Mouse (Mus musculus) testis, adult 2 months (tissue): Measurements from ENCODE around the gene Grm2. TPM values are rescaled to one million over a fixed set of nuclear protein-coding genes. Genes with fewer than 3 reads are reported as not detected.

Source experiments
- H3K27ac ChIP-seq: fragments of 200-500 bp; 2 replicates; pipeline ENCODE4 v1.5.1; 2012; ENCODE audit warnings: low read depth, low read length; ENCODE audit not compliant: control insufficient read depth, insufficient read depth
- H3K27me3 ChIP-seq: fragments of 200-500 bp; 2 replicates; pipeline ENCODE4 v1.6.1; 2012; ENCODE audit warnings: mild to moderate bottlenecking, low read length, moderate library complexity; ENCODE audit not compliant: control insufficient read depth, insufficient read depth
- H3K36me3 ChIP-seq: fragments of 200-500 bp; 2 replicates; pipeline ENCODE4 v1.6.1; 2012; ENCODE audit warnings: mild to moderate bottlenecking, low read length; ENCODE audit not compliant: control insufficient read depth, insufficient read depth
- H3K4me1 ChIP-seq: fragments of 200-500 bp; 2 replicates; pipeline ENCODE4 v1.6.1; 2012; ENCODE audit warnings: low read length; ENCODE audit not compliant: control insufficient read depth, insufficient read depth
- H3K4me3 ChIP-seq: fragments of 200-500 bp; 2 replicates; pipeline ENCODE4 v1.5.1; 2012; ENCODE audit warnings: low read depth, mild to moderate bottlenecking, low read length, moderate library complexity, mixed read lengths; ENCODE audit not compliant: control insufficient read depth
- CTCF ChIP-seq: fragments of 200-500 bp; IDR thresholded peaks from 2 replicates; pipeline ENCODE4 v1.5.1; 2012; ENCODE audit warnings: low read depth, mild to moderate bottlenecking, inconsistent platforms, low read length, moderate library complexity; ENCODE audit not compliant: control insufficient read depth, insufficient read depth, insufficient replicate concordance
- POLR2A ChIP-seq: fragments of 200-500 bp; IDR thresholded peaks from 2 replicates; pipeline ENCODE4 v1.6.1; 2012; ENCODE audit warnings: low read depth, mild to moderate bottlenecking, inconsistent platforms, low read length, moderate library complexity; ENCODE audit not compliant: control insufficient read depth
- polyA plus RNA-seq: library from polyadenylated mRNA; depleted of rRNA; stranded (reverse); fragments of >200 nt; gene quantifications from 2 replicates; pipeline ENCODE4 v1.2.3, GENCODE M21; 2012

The Grm2 gene
- polyA plus RNA-seq, 1 experiment: 0.22 TPM

DNA sequence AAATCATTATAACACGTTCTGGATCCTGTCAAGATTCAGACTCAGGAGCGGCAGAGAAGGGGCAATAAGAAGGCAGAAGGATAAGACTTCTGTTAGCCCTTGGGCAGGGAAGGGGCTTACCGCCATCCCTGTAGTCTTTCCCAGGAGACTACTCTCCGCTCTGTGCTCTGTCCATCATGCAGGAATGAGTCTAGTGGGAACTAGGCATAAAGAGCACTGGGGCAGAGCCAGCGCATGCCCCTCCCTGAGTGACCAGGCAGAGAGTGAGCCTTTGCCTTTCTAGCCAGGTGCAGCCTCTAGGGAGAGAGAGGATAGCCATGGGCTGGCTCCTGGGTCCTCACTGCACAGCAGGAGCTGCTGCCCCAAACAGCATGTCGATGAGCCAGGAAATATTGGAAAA is 9.0 kb upstream of the Grm2 start:
- H3K27ac ChIP-seq: no peak overlapping the region
- no peak overlapping the region for H3K4me3 ChIP-seq
- TF ChIP-seq CTCF (no peak), POLR2A (no peak)
- H3K4me1 ChIP-seq: no peaks in the 10 kb centered on the region
- H3K27me3 ChIP-seq: no peaks in the 10 kb centered on the region
- H3K36me3 ChIP-seq: no peaks in the 10 kb centered on the region; the same call in 1 of the 2 replicates

- Histone ChIP-seq H3K27me3 (no peaks in the 10 kb centered on the region), H3K4me3 (no peak overlapping the region; the same call in 1 of the 2 replicates), H3K36me3 (no peaks in the 10 kb centered on the region; the same call in 1 of the 2 replicates), H3K4me1 (no peaks in the 10 kb centered on the region), H3K27ac (no peak overlapping the region)
- TF ChIP-seq CTCF (no peak), POLR2A (no peak)
Measured at GRCm38 (mm10) chr9:106664433-106664832, 8.6 kb upstream of the Grm2 start.

GRCm38 (mm10) chr9:106663200-106663599 is 7.3 kb upstream of the Grm2 start:
- TF ChIP-seq POLR2A: no peak
- no peak for TF ChIP-seq CTCF
- Histone ChIP-seq H3K36me3 (no peaks in the 10 kb centered on the region; the same call in 1 of the 2 replicates), H3K27me3 (no peaks in the 10 kb centered on the region), H3K27ac (no peak overlapping the region), H3K4me3 (peak overlapping the region; percentile 37), H3K4me1 (no peaks in the 10 kb centered on the region)

DNA sequence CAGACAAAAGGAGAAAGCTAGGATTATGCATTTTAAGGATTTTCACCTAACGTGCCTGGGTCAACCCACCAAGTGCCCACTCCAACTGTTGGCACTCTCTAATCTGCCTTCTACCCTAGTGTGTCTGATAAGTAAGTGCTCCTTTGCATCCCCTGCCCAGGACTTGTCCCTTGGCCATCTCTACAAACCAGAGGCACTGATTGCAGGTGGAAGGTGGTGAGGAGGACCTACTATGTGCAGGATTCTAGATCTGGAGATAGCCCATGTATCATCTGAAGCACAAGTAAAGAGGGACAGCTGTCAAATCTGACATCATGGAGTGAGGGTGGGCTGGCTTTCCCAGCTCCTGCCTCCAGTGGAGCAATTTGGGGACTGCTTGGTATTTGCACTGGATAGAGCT is 4.1 kb upstream of the Grm2 start:
- Histone ChIP-seq H3K27ac (no peak overlapping the region), H3K4me1 (no peaks in the 10 kb centered on the region; the same call in 1 of the 2 replicates), H3K4me3 (no peak overlapping the region), H3K36me3 (no peaks in the 10 kb centered on the region), H3K27me3 (no peaks in the 10 kb centered on the region)
- TF ChIP-seq POLR2A: no peak
- TF ChIP-seq CTCF: no peak

- H3K27me3 ChIP-seq: no peaks in the 10 kb centered on the region
- no peaks in the 10 kb centered on the region for H3K36me3 ChIP-seq
- H3K4me3 ChIP-seq: no peak overlapping the region
- no peak for TF ChIP-seq CTCF
- no peak for TF ChIP-seq POLR2A
- no peak overlapping the region for H3K27ac ChIP-seq
- H3K4me1 ChIP-seq: no peaks in the 10 kb centered on the region; the same call in 1 of the 2 replicates
Measured at GRCm38 (mm10) chr9:106659441-106659840, 3.6 kb upstream of the Grm2 start.

GRCm38 (mm10) chr9:106657592-106657991 is 1.7 kb upstream of the Grm2 start:
- TF ChIP-seq POLR2A: no peak
- TF ChIP-seq CTCF: no peak
- no peak overlapping the region for H3K4me3 ChIP-seq
- no peaks in the 10 kb centered on the region for H3K36me3 ChIP-seq
- H3K4me1 ChIP-seq: no peaks in the 10 kb centered on the region; the same call in 1 of the 2 replicates
- no peak overlapping the region for H3K27ac ChIP-seq
- no peaks in the 10 kb centered on the region for H3K27me3 ChIP-seq

DNA sequence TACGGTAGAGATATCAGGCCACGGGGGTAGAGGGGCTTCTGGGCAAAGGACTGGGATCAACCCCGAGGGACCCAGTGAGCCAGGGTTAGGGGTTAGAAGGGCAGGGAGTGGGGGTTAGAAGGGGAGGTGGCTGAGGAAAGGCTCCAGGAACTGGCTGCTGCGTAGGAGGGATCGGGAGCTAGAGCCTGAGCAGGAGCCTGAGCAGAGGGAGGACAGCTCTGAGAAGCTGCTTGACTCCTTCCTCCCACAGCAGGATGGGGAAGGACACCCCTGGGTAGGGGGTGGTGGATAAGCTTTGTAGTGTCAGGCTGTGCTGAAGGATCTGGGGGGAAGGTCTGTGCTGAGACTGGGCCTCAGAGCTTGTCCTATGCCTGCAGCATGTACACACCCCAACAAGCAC is 938 bp upstream of the Grm2 start:
- no peak overlapping the region for H3K27ac ChIP-seq
- TF ChIP-seq POLR2A: no peak
- no peak for TF ChIP-seq CTCF
- H3K27me3 ChIP-seq: no peaks in the 10 kb centered on the region
- no peak overlapping the region for H3K4me3 ChIP-seq
- no peaks in the 10 kb centered on the region; the same call in 1 of the 2 replicates for H3K4me1 ChIP-seq
- no peaks in the 10 kb centered on the region for H3K36me3 ChIP-seq

DNA sequence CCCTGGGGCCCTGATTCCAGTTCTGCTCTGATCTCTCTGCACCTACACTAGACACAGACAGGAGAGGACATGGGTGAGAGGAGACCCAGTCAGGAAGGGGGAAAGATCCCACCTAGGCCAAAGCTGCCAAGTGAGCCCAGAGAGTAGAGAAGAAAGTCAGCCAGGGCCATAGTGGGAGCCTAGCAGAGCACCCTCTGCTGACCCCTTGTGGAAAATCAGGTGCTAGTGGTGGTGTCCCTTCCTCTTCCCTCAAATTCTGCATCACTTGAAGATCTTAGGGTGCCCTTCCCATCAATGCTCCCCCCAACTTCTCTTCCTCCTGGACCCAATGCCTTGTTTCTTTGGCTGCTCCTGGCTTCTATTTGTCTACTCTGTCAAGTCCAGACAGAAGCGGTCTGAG is 3.2 kb downstream of the Grm2 start:
- Histone ChIP-seq H3K27me3 (no peaks in the 10 kb centered on the region), H3K4me1 (peaks cover 10% of the 10 kb centered on the region), H3K4me3 (no peak overlapping the region), H3K36me3 (no peaks in the 10 kb centered on the region), H3K27ac (no peak overlapping the region)
- no peak for TF ChIP-seq POLR2A
- peak; percentile 15; the same call in 1 of the 2 replicates for TF ChIP-seq CTCF
